Mouse (Mus musculus) lung, postnatal 0 days (tissue): ENCODE measurements at regions not wholly inside any gene's neighbourhood (a gene's known extent, or its start where the extent isn't known, plus 50 kb on each side); places are given as distances from the start of the nearest gene placed in this dataset.

Source experiments
- ATAC-seq: fragments of 200-750 bp; cut with Nextera tagmentation; 2 replicates; pipeline ENCODE4 v1.8.0; 2017; ENCODE audit warnings: moderate library complexity
- DNase-seq: peaks from one replicate; pipeline ENCODE4 v3.0.0-alpha.2; 2016; ENCODE audit warnings: low spot score
- H3K27ac ChIP-seq: fragments of 300-500 bp; sonication (generic); 2 replicates; pipeline ENCODE4 v1.5.1; 2014; ENCODE audit warnings: antibody characterized with exemption, mild to moderate bottlenecking, low read length, mixed read lengths
- H3K27me3 ChIP-seq: fragments of 300-500 bp; sonication (generic); replicated peaks from 2 replicates; pipeline ENCODE4 v1.6.1; 2014; ENCODE audit warnings: low read length, mixed read lengths; ENCODE audit not compliant: insufficient read depth
- H3K36me3 ChIP-seq: fragments of 300-500 bp; sonication (generic); 2 replicates; pipeline ENCODE4 v1.6.1; 2014; ENCODE audit warnings: low read length, mixed read lengths; ENCODE audit not compliant: insufficient read depth
- H3K4me1 ChIP-seq: fragments of 300-500 bp; sonication (generic); 2 replicates; pipeline ENCODE4 v1.6.1; 2014; ENCODE audit warnings: antibody characterized with exemption, low read depth, low read length, mixed read lengths; ENCODE audit not compliant: insufficient read depth
- H3K4me2 ChIP-seq: fragments of 300-500 bp; sonication (generic); replicated peaks from 2 replicates; pipeline ENCODE4 v1.6.1; 2014; ENCODE audit warnings: low read depth, mild to moderate bottlenecking, low read length, moderate library complexity, mixed read lengths
- H3K4me3 ChIP-seq: fragments of 300-500 bp; sonication (generic); 2 replicates; pipeline ENCODE4 v1.5.1; 2014; ENCODE audit warnings: low read depth, low read length
- H3K9ac ChIP-seq: fragments of 300-500 bp; sonication (generic); replicated peaks from 2 replicates; pipeline ENCODE4 v1.6.1; 2014; ENCODE audit warnings: low read depth, mild to moderate bottlenecking
- H3K9me3 ChIP-seq: fragments of 300-500 bp; sonication (generic); 2 replicates; pipeline ENCODE4 v1.6.1; 2016; ENCODE audit warnings: low read length, mixed read lengths
- CTCF ChIP-seq: IDR thresholded peaks from 2 replicates; pipeline ENCODE4 v1.5.1; 2016; ENCODE audit warnings: antibody characterized with exemption, mild to moderate bottlenecking
- EP300 ChIP-seq: IDR thresholded peaks from 2 replicates; pipeline ENCODE4 v1.6.1; 2016; ENCODE audit warnings: antibody characterized with exemption, mild to moderate bottlenecking, control low read depth
- WGBS: fragments of 180-500 bp; shearing (Covaris S2); extraction: QIAGEN DNeasy Blood & Tissue Kit; methylation state at CpG from one replicate; pipeline ENCODE4 v1.1.7; 2014; 5-methylcytosine and 5-hydroxymethylcytosine counted together

DNA sequence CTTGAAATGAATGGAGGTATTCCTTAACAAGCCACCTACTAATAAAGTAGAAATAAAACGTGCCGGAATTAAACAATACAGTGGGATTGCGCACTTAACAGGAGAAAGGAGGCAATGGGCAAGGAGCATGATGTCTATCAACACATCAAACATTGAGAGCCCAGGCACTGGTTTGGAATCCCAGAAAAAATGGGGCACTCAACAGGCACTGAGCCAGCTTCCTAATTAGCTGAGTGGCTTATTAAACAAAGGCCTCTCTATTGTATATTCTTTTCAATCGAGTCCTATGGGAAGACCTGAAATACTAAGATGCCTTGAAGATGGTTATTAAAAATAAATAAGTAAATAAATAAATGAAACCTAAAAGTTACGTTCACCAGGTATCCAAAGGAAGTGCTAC lies 897.3 kb downstream of the Ttll7 start:
- no peaks in the 10 kb centered on the region for H3K9me3 ChIP-seq
- H3K4me1 ChIP-seq = no peaks in the 10 kb centered on the region
- no peak for ATAC-seq
- TF ChIP-seq CTCF (no peak), EP300 (no peak)
- no peak overlapping the region for H3K4me3 ChIP-seq
- H3K27ac ChIP-seq = no peak overlapping the region
- H3K9ac ChIP-seq = no peak overlapping the region
- H3K4me2 ChIP-seq = no peak overlapping the region
- DNase-seq = no peak
- H3K36me3 ChIP-seq = no peaks in the 10 kb centered on the region
- WGBS = 82% methylated on average over 5 of the region's 5 CpGs
- no peaks in the 10 kb centered on the region for H3K27me3 ChIP-seq

DNA sequence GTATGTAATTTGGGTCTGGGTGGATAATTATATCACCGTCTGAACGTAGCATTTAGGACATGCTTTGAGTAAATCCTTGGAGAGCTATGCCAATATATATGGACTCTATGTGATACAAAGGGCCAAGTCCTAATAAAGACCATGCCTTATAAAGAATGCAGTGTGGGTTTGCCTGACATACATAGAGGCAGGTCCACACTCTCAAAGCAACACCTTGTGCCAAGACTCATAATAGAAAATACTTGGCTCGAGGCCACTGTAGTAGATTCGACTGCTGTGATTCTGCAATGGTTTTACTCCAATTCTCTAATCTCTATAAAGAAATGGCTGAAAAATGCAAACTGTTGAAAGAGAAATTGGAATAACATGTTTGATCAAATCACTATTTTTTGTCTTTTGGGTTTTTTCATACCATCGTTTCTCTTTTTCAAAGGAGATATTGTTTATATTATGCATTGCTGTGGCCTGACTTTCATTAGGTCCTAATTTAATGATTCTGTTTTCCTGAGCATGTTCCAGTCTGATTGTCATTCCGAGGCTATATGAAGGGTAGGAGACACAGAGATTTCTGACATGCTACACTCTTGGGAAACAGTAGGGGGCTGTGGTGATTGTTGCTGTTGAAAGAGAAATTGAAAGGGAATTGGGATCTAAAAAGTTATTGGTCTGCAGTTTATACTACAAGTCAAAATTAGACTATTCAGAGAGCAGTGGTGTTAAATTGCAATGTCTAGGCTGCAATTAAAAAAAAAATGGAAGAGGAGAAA lies 884.7 kb downstream of the Ttll7 start:
- no peaks in the 10 kb centered on the region for H3K27me3 ChIP-seq
- no peak overlapping the region for H3K9ac ChIP-seq
- H3K4me2 ChIP-seq = no peak overlapping the region
- WGBS = 70% methylated on average over 6 of the region's 6 CpGs
- H3K4me3 ChIP-seq = no peak overlapping the region
- no peak overlapping the region for H3K27ac ChIP-seq
- ATAC-seq (no peak), DNase-seq (peak; percentile 16)
- no peaks in the 10 kb centered on the region for H3K4me1 ChIP-seq
- no peaks in the 10 kb centered on the region for H3K9me3 ChIP-seq
- no peaks in the 10 kb centered on the region for H3K36me3 ChIP-seq
- peak; percentile 43 for TF ChIP-seq CTCF
- TF ChIP-seq EP300 = no peak

DNA sequence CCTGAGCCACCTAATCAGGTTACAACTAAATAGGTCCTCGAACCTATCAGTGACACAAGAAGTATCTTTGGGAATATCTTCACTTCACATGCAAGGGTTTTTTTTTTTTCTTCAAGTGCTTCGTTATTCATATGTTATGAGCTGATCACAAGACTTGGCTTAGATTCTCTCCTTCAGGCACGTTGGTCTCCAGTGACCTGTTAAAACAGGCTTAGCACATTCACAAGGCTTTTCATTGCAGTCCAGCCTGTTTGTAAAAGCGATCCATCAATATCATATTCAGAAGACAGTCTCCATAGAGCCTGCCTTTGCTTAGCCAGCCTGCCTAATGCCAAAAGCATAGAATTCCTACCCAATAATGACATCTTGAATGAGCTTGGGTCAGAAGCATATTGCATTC lies 864.2 kb downstream of the Ttll7 start:
- ATAC-seq = no peak
- DNase-seq = no peak
- no peak overlapping the region for H3K9ac ChIP-seq
- H3K4me2 ChIP-seq = no peak overlapping the region
- 68% methylated on average over 4 of the region's 4 CpGs for WGBS
- H3K36me3 ChIP-seq = no peaks in the 10 kb centered on the region
- H3K27me3 ChIP-seq = no peaks in the 10 kb centered on the region
- no peak for TF ChIP-seq EP300
- no peak for TF ChIP-seq CTCF
- H3K9me3 ChIP-seq = no peaks in the 10 kb centered on the region
- H3K4me1 ChIP-seq = no peaks in the 10 kb centered on the region
- no peak overlapping the region for H3K27ac ChIP-seq
- no peak overlapping the region for H3K4me3 ChIP-seq

DNA sequence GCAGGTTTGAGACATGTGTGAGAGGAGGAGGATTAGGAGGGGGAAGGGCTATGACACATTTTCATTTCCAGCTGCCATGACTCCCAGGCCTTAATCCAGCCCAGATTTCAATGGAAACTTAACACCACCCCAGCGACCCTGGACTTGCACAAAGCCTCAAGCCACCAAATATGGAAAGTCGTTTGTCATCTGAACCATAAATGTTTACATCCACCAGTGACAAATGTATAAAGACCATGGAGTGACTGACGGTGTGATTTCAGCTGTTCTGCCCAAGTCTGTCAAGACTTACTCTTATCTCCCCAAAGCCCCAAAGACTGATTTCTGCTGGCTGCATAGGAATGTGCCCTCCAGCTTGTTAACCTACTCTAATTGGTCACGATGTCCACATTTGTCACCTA lies 855.2 kb downstream of the Ttll7 start:
- WGBS = 18% methylated on average over 4 of the region's 4 CpGs
- Histone ChIP-seq H3K27me3 (no peaks in the 10 kb centered on the region), H3K27ac (no peak overlapping the region), H3K4me3 (no peak overlapping the region), H3K9ac (no peak overlapping the region), H3K9me3 (no peaks in the 10 kb centered on the region), H3K36me3 (no peaks in the 10 kb centered on the region), H3K4me2 (no peak overlapping the region), H3K4me1 (no peaks in the 10 kb centered on the region)
- TF ChIP-seq EP300 (peak; percentile 54; the same call in 1 of the 2 replicates), CTCF (no peak)
- DNase-seq = peak; percentile 73
- ATAC-seq = peak; percentile 71

DNA sequence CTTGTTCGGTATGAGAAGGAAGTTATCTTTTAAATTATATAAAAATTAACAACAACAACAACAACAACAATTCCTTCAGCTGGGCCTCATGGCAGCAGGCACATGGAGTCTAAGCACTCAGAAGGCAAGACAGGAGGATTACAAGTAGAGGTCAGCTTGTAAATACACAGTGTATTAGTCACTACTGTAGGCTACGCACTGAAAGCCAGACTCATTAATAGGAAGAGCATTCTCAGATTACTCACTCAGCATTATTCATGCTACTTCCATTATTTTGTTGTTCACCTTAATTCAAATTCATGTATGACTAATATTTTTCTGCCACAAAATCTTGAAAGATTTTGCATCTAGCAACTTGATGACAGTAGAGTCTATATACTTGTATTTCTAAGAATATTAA lies 831.6 kb downstream of the Ttll7 start:
- 90% methylated on average over 2 of the region's 2 CpGs for WGBS
- Histone ChIP-seq H3K4me3 (no peak overlapping the region), H3K4me1 (no peaks in the 10 kb centered on the region), H3K9ac (no peak overlapping the region), H3K27me3 (no peaks in the 10 kb centered on the region), H3K36me3 (no peaks in the 10 kb centered on the region), H3K27ac (no peak overlapping the region), H3K4me2 (no peak overlapping the region), H3K9me3 (no peaks in the 10 kb centered on the region)
- TF ChIP-seq EP300 = no peak
- no peak for TF ChIP-seq CTCF
- ATAC-seq (no peak), DNase-seq (no peak)

DNA sequence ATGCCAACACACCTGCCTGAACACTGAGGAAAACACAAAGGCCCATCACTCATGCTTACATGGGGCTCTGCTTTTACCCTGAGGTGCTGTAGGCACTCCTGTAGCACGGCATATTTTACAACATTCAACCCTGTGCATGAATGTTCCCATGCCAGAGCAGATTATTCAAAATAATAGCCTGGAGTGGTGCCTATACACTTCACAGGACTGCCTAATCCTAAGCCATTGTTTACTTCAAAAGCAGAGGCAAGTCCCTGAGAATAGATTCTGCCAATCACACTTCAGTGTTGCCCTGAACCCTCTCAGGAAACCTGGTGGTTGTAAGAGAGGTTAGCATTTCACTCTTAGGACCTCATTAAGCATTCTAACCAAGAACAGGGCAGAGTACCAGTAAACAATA lies 828.1 kb downstream of the Ttll7 start:
- Histone ChIP-seq H3K9ac (no peak overlapping the region), H3K4me1 (no peaks in the 10 kb centered on the region), H3K27me3 (no peaks in the 10 kb centered on the region), H3K9me3 (no peaks in the 10 kb centered on the region), H3K36me3 (no peaks in the 10 kb centered on the region), H3K4me3 (no peak overlapping the region), H3K27ac (no peak overlapping the region), H3K4me2 (no peak overlapping the region)
- 65% methylated on average over 1 of the region's 1 CpGs for WGBS
- DNase-seq (no peak), ATAC-seq (no peak)
- TF ChIP-seq CTCF (no peak), EP300 (no peak)
